Mouse (Mus musculus) hindbrain, embryonic 13.5 days (tissue): ENCODE measurements around the gene Irf2. TPM values are rescaled to one million over a fixed set of nuclear protein-coding genes. Genes with fewer than 3 reads are reported as not detected.
"Not testable (repeated sequence)": the region's sequence is repeated elsewhere in the genome, so short reads cannot be mapped to it uniquely, and the experiment has no call there.

Source experiments
- ATAC-seq: fragments of 200-750 bp; cut with Nextera tagmentation; 2 replicates; pipeline ENCODE4 v1.8.0; 2017; ENCODE audit warnings: moderate TSS enrichment; ENCODE audit not compliant: low FRiP score
- H3K27ac ChIP-seq: fragments of 300-500 bp; sonication (generic); 2 replicates; pipeline ENCODE4 v1.5.1; 2015; ENCODE audit warnings: inconsistent platforms, mild to moderate bottlenecking, moderate library complexity
- H3K27me3 ChIP-seq: fragments of 300-500 bp; sonication (generic); 2 replicates; pipeline ENCODE4 v1.6.1; 2015; ENCODE audit warnings: mild to moderate bottlenecking, inconsistent platforms
- H3K36me3 ChIP-seq: fragments of 300-500 bp; sonication (generic); 2 replicates; pipeline ENCODE4 v1.6.1; 2015; ENCODE audit warnings: mild to moderate bottlenecking, inconsistent platforms
- H3K4me1 ChIP-seq: fragments of 300-500 bp; sonication (generic); replicated peaks from 2 replicates; pipeline ENCODE4 v1.6.1; 2015; ENCODE audit warnings: inconsistent platforms
- H3K4me2 ChIP-seq: fragments of 300-500 bp; sonication (generic); 2 replicates; pipeline ENCODE4 v1.6.1; 2015; ENCODE audit warnings: inconsistent platforms, mild to moderate bottlenecking, moderate library complexity
- H3K4me3 ChIP-seq: fragments of 300-500 bp; sonication (generic); 2 replicates; pipeline ENCODE4 v1.5.1; 2015; ENCODE audit warnings: mild to moderate bottlenecking, inconsistent platforms
- H3K9ac ChIP-seq: fragments of 300-500 bp; sonication (generic); 2 replicates; pipeline ENCODE4 v1.6.1; 2015; ENCODE audit warnings: mild to moderate bottlenecking, inconsistent platforms
- H3K9me3 ChIP-seq: fragments of 300-500 bp; sonication (generic); 2 replicates; pipeline ENCODE4 v1.6.1; 2016; ENCODE audit warnings: inconsistent platforms
- WGBS: fragments of 180-500 bp; shearing (Covaris S2); methylation state at CpG from one replicate; pipeline ENCODE4 v1.1.7; 2015; 5-methylcytosine and 5-hydroxymethylcytosine counted together
- polyA plus RNA-seq: library from polyadenylated mRNA; unstranded; fragments of >200 nt; fragmentation: Nextera tagmentation; extraction: Ambion mirVana; gene quantifications from 2 replicates; pipeline ENCODE4 v1.2.1, GENCODE M21; 2015

Irf2 gene
- polyA plus RNA-seq, 1 experiment from 2014 or later, result 9.3 TPM

- Histone ChIP-seq H3K36me3 (no peaks in the 10 kb centered on the region), H3K4me2 (no peak overlapping the region), H3K27ac (no peak overlapping the region), H3K27me3 (no peaks in the 10 kb centered on the region), H3K4me1 (peaks cover 7% of the 10 kb centered on the region; the same call in 1 of the 2 replicates), H3K4me3 (no peak overlapping the region), H3K9me3 (no peaks in the 10 kb centered on the region), H3K9ac (no peak overlapping the region)
- no peak for ATAC-seq
- WGBS, result 94% methylated on average over 11 of the region's 11 CpGs
These were observed 26.4 kb upstream of the Irf2 start for GRCm38 (mm10) chr8:46713178-46713577.

- H3K9me3 ChIP-seq, result no peaks in the 10 kb centered on the region
- no peak overlapping the region for H3K4me2 ChIP-seq
- no peak for ATAC-seq
- H3K4me3 ChIP-seq, result no peak overlapping the region
- H3K4me1 ChIP-seq, result peaks cover 7% of the 10 kb centered on the region; the same call in 1 of the 2 replicates
- H3K36me3 ChIP-seq, result no peaks in the 10 kb centered on the region
- H3K27me3 ChIP-seq, result no peaks in the 10 kb centered on the region
- H3K27ac ChIP-seq, result no peak overlapping the region
- WGBS, result 72% methylated on average over 6 of the region's 6 CpGs
- H3K9ac ChIP-seq, result no peak overlapping the region
These were observed 25.7 kb upstream of the Irf2 start for GRCm38 (mm10) chr8:46713844-46714243.

- peaks cover 7% of the 10 kb centered on the region; the same call in 1 of the 2 replicates for H3K4me1 ChIP-seq
- H3K4me2 ChIP-seq, result no peak overlapping the region
- no peaks in the 10 kb centered on the region for H3K36me3 ChIP-seq
- no peak for ATAC-seq
- WGBS, result 77% methylated on average over 3 of the region's 3 CpGs
- H3K9ac ChIP-seq, result no peak overlapping the region
- H3K9me3 ChIP-seq, result no peaks in the 10 kb centered on the region
- no peaks in the 10 kb centered on the region for H3K27me3 ChIP-seq
- no peak overlapping the region for H3K4me3 ChIP-seq
- H3K27ac ChIP-seq, result no peak overlapping the region
These were observed 25.1 kb upstream of the Irf2 start for GRCm38 (mm10) chr8:46714400-46714799.

GRCm38 (mm10) chr8:46716477-46716876 lies 23.1 kb upstream of the Irf2 start:
- H3K4me2 ChIP-seq, result no peak overlapping the region
- peaks cover 7% of the 10 kb centered on the region; the same call in 1 of the 2 replicates for H3K4me1 ChIP-seq
- no peaks in the 10 kb centered on the region for H3K27me3 ChIP-seq
- H3K9me3 ChIP-seq, result no peaks in the 10 kb centered on the region
- H3K27ac ChIP-seq, result no peak overlapping the region
- H3K4me3 ChIP-seq, result no peak overlapping the region
- ATAC-seq, result no peak
- no peaks in the 10 kb centered on the region for H3K36me3 ChIP-seq
- WGBS, result 46% methylated on average over 11 of the region's 11 CpGs
- H3K9ac ChIP-seq, result no peak overlapping the region

- H3K4me1 ChIP-seq, result peaks cover 7% of the 10 kb centered on the region; the same call in 1 of the 2 replicates
- H3K27me3 ChIP-seq, result 0 out of 2 replicates have a peak, but pooled peaks cover 2% of the 10 kb centered on the region
- no peak overlapping the region for H3K4me2 ChIP-seq
- no peaks in the 10 kb centered on the region for H3K9me3 ChIP-seq
- H3K36me3 ChIP-seq, result no peaks in the 10 kb centered on the region
- no peak for ATAC-seq
- no peak overlapping the region for H3K9ac ChIP-seq
- H3K27ac ChIP-seq, result no peak overlapping the region
- H3K4me3 ChIP-seq, result no peak overlapping the region
- WGBS, result 71% methylated on average over 6 of the region's 6 CpGs
These were observed 22.4 kb upstream of the Irf2 start for GRCm38 (mm10) chr8:46717170-46717569.

- Histone ChIP-seq H3K36me3 (no peaks in the 10 kb centered on the region), H3K4me2 (no peak overlapping the region), H3K9ac (no peak overlapping the region), H3K4me1 (peaks cover 7% of the 10 kb centered on the region; the same call in 1 of the 2 replicates), H3K4me3 (no peak overlapping the region), H3K9me3 (no peaks in the 10 kb centered on the region), H3K27ac (no peak overlapping the region), H3K27me3 (0 out of 2 replicates have a peak, but pooled peaks cover 2% of the 10 kb centered on the region)
- ATAC-seq, result no peak
- 93% methylated on average over 8 of the region's 8 CpGs for WGBS
These were observed 21.2 kb upstream of the Irf2 start for GRCm38 (mm10) chr8:46718301-46718700.

- no peak overlapping the region for H3K4me3 ChIP-seq
- no peak overlapping the region for H3K27ac ChIP-seq
- ATAC-seq, result no peak
- 0 out of 2 replicates have a peak, but pooled peaks cover 2% of the 10 kb centered on the region for H3K27me3 ChIP-seq
- no peaks in the 10 kb centered on the region for H3K36me3 ChIP-seq
- 85% methylated on average over 5 of the region's 5 CpGs for WGBS
- H3K4me2 ChIP-seq, result no peak overlapping the region
- H3K4me1 ChIP-seq, result peaks cover 7% of the 10 kb centered on the region; the same call in 1 of the 2 replicates
- H3K9ac ChIP-seq, result no peak overlapping the region
- H3K9me3 ChIP-seq, result no peaks in the 10 kb centered on the region
These were observed 20.8 kb upstream of the Irf2 start for GRCm38 (mm10) chr8:46718747-46719146.

- no peaks in the 10 kb centered on the region for H3K9me3 ChIP-seq
- 0 out of 2 replicates have a peak, but pooled peaks cover 2% of the 10 kb centered on the region for H3K27me3 ChIP-seq
- 75% methylated on average over 4 of the region's 4 CpGs for WGBS
- no peak overlapping the region for H3K4me3 ChIP-seq
- H3K9ac ChIP-seq, result no peak overlapping the region
- no peak overlapping the region for H3K4me2 ChIP-seq
- peaks cover 7% of the 10 kb centered on the region; the same call in 1 of the 2 replicates for H3K4me1 ChIP-seq
- ATAC-seq, result no peak
- H3K36me3 ChIP-seq, result no peaks in the 10 kb centered on the region
- H3K27ac ChIP-seq, result no peak overlapping the region
These were observed 18.9 kb upstream of the Irf2 start for GRCm38 (mm10) chr8:46720656-46721055.

- 92% methylated on average over 11 of the region's 11 CpGs for WGBS
- H3K4me1 ChIP-seq, result peaks cover 4% of the 10 kb centered on the region; the same call in 1 of the 2 replicates
These were observed 18.3 kb upstream of the Irf2 start for GRCm38 (mm10) chr8:46721065-46721845.

GRCm38 (mm10) chr8:46722536-46722935 lies 17.0 kb upstream of the Irf2 start:
- Histone ChIP-seq H3K9me3 (no peaks in the 10 kb centered on the region), H3K27ac (no peak overlapping the region), H3K36me3 (no peaks in the 10 kb centered on the region), H3K4me2 (no peak overlapping the region), H3K4me3 (no peak overlapping the region), H3K27me3 (0 out of 2 replicates have a peak, but pooled peaks cover 2% of the 10 kb centered on the region), H3K4me1 (no peaks in the 10 kb centered on the region), H3K9ac (no peak overlapping the region)
- 33% methylated on average over 2 of the region's 2 CpGs for WGBS
- ATAC-seq, result no peak

More at GRCm38 (mm10) chr8:46721065-46721845, 18.3 kb upstream of the Irf2 start:
- Histone ChIP-seq H3K36me3 (no peaks in the 10 kb centered on the region), H3K27ac (no peak overlapping the region), H3K27me3 (0 out of 2 replicates have a peak, but pooled peaks cover 2% of the 10 kb centered on the region), H3K9me3 (no peaks in the 10 kb centered on the region), H3K4me3 (no peak overlapping the region), H3K4me2 (no peak overlapping the region), H3K9ac (no peak overlapping the region)
- ATAC-seq, result no peak

- no peak overlapping the region for H3K4me2 ChIP-seq
- H3K4me1 ChIP-seq, result no peaks in the 10 kb centered on the region
- no peak overlapping the region for H3K27ac ChIP-seq
- H3K9ac ChIP-seq, result no peak overlapping the region
- no peak for ATAC-seq
- no peaks in the 10 kb centered on the region for H3K9me3 ChIP-seq
- no peaks in the 10 kb centered on the region for H3K36me3 ChIP-seq
- 0 out of 2 replicates have a peak, but pooled peaks cover 2% of the 10 kb centered on the region for H3K27me3 ChIP-seq
- no peak overlapping the region for H3K4me3 ChIP-seq
- WGBS, result 90% methylated on average over 2 of the region's 2 CpGs
These were observed 13.1 kb upstream of the Irf2 start for GRCm38 (mm10) chr8:46726383-46726782.

GRCm38 (mm10) chr8:46729671-46730070 lies 9.9 kb upstream of the Irf2 start:
- not testable (repeated sequence) for H3K9me3 ChIP-seq, H3K36me3 ChIP-seq, H3K4me1 ChIP-seq, ATAC-seq, H3K4me2 ChIP-seq, H3K9ac ChIP-seq, H3K27ac ChIP-seq, H3K27me3 ChIP-seq, H3K4me3 ChIP-seq
- 90% methylated on average over 1 of the region's 1 CpGs for WGBS
